Mouse (Mus musculus): Measurements from ENCODE around the gene Rpa1.

DNA sequence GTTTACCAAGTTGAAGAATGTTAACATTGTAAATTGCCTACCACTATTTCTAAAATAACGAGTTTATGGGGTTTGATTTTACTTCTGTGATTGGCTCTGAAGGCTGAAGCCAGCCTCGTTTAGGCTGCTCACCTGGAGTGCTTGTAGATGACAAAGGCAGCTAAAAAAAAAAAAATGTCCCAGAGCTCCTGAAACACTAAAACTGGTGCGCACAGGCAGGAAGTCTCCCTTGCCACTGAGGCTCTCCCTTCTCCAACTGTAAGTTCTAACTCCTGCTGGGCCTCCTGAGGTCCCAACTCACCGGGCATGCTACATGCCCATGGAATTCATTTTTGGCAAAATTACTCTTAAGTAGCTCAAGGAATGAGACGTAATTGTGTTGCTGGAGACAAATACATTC, 28.9 kb downstream of the Rpa1 start:
- TF ChIP-seq POLR2A (IDR thresholded peaks at IDR 0.05; ENCODE audit: borderline replicate concordance, extremely low read depth, low read depth, low read length), result no peak
- no peak for TF ChIP-seq CTCF (IDR thresholded peaks at IDR 0.05; ENCODE audit: insufficient read depth, low read length)

Measured in lung, adult 2 months (tissue).